Mouse (Mus musculus): ENCODE measurements around the gene B9d2. TPM values are rescaled to one million over a fixed set of nuclear protein-coding genes. Genes with fewer than 3 reads are reported as not detected.

Gene B9d2
- polyA plus RNA-seq, 1 experiment from 2014 or later: 27.2 TPM

GRCm38 (mm10) chr7:25702350-25702749 lies 21.8 kb downstream of the B9d2 start:
- Histone ChIP-seq H3K4me3 (ENCODE audit: low read depth, low read length) (no peak overlapping the region), H3K36me3 (ENCODE audit: control insufficient read depth, insufficient read depth, low read length) (no peaks in the 10 kb centered on the region), H3K27me3 (replicated peaks; ENCODE audit: control insufficient read depth, insufficient read depth, low read length) (no peaks in the 10 kb centered on the region), H3K4me1 (replicated peaks; ENCODE audit: control insufficient read depth, insufficient read depth, low read length) (peaks cover 22% of the 10 kb centered on the region), H3K9me3 (ENCODE audit: control insufficient read depth, low read length) (peaks cover 5% of the 10 kb centered on the region), H3K9ac (ENCODE audit: low read length) (no peak overlapping the region), H3K4me2 (ENCODE audit: low read length) (no peak overlapping the region), H3K27ac (ENCODE audit: low read depth) (no peak overlapping the region)
- ATAC-seq (replicated peaks; ENCODE audit: low FRiP score, low TSS enrichment, low read depth) (no peak), DNase-seq (ENCODE audit: low spot score) (no peak)
- 95% methylated on average over 2 of the region's 2 CpGs for WGBS

GRCm38 (mm10) chr7:25703793-25704494 lies 23.4 kb downstream of the B9d2 start:
- Histone ChIP-seq H3K4me2 (ENCODE audit: low read length) (peak overlapping the region; percentile 36; the same call in 1 of the 2 replicates), H3K9ac (ENCODE audit: low read length) (no peak overlapping the region), H3K4me3 (ENCODE audit: low read depth, low read length) (no peak overlapping the region), H3K9me3 (ENCODE audit: control insufficient read depth, low read length) (peaks cover 5% of the 10 kb centered on the region), H3K36me3 (ENCODE audit: control insufficient read depth, insufficient read depth, low read length) (no peaks in the 10 kb centered on the region), H3K27ac (ENCODE audit: low read depth) (no peak overlapping the region), H3K4me1 (replicated peaks; ENCODE audit: control insufficient read depth, insufficient read depth, low read length) (peaks cover 28% of the 10 kb centered on the region), H3K27me3 (replicated peaks; ENCODE audit: control insufficient read depth, insufficient read depth, low read length) (no peaks in the 10 kb centered on the region)
- DNase-seq (ENCODE audit: low spot score): no peak
- 34% methylated on average over 10 of the region's 10 CpGs for WGBS
- no peak for ATAC-seq (replicated peaks; ENCODE audit: low FRiP score, low TSS enrichment, low read depth)

GRCm38 (mm10) chr7:25704716-25705364 lies 24.3 kb downstream of the B9d2 start:
- DNase-seq (ENCODE audit: low spot score): peak; percentile 64

GRCm38 (mm10) chr7:25705801-25706251 lies 25.2 kb downstream of the B9d2 start:
- Histone ChIP-seq H3K27me3 (replicated peaks; ENCODE audit: control insufficient read depth, insufficient read depth, low read length) (no peaks in the 10 kb centered on the region), H3K4me2 (ENCODE audit: low read length) (no peak overlapping the region), H3K27ac (ENCODE audit: low read depth) (no peak overlapping the region), H3K9me3 (ENCODE audit: control insufficient read depth, low read length) (peaks cover 5% of the 10 kb centered on the region), H3K4me1 (replicated peaks; ENCODE audit: control insufficient read depth, insufficient read depth, low read length) (peaks cover 38% of the 10 kb centered on the region), H3K4me3 (ENCODE audit: low read depth, low read length) (no peak overlapping the region), H3K36me3 (ENCODE audit: control insufficient read depth, insufficient read depth, low read length) (no peaks in the 10 kb centered on the region), H3K9ac (ENCODE audit: low read length) (no peak overlapping the region)
- 49% methylated on average over 6 of the region's 6 CpGs for WGBS
- ATAC-seq (replicated peaks; ENCODE audit: low FRiP score, low TSS enrichment, low read depth) (no peak), DNase-seq (ENCODE audit: low spot score) (no peak)

More at GRCm38 (mm10) chr7:25704716-25705364, 24.3 kb downstream of the B9d2 start:
- no peak overlapping the region for H3K4me3 ChIP-seq (ENCODE audit: low read depth, low read length)
- peak overlapping the region; percentile 36 for H3K4me2 ChIP-seq (ENCODE audit: low read length)
- ATAC-seq (replicated peaks; ENCODE audit: low FRiP score, low TSS enrichment, low read depth): peak; percentile 30; the same call in 1 of the 2 replicates
- H3K27me3 ChIP-seq (replicated peaks; ENCODE audit: control insufficient read depth, insufficient read depth, low read length): no peaks in the 10 kb centered on the region
- no peak overlapping the region for H3K27ac ChIP-seq (ENCODE audit: low read depth)
- H3K9me3 ChIP-seq (ENCODE audit: control insufficient read depth, low read length): peaks cover 5% of the 10 kb centered on the region
- no peaks in the 10 kb centered on the region for H3K36me3 ChIP-seq (ENCODE audit: control insufficient read depth, insufficient read depth, low read length)
- peaks cover 28% of the 10 kb centered on the region for H3K4me1 ChIP-seq (replicated peaks; ENCODE audit: control insufficient read depth, insufficient read depth, low read length)
- 12% methylated on average over 36 of the region's 37 CpGs for WGBS
- H3K9ac ChIP-seq (ENCODE audit: low read length): no peak overlapping the region

GRCm38 (mm10) chr7:25706578-25707170 lies 26.1 kb downstream of the B9d2 start:
- Histone ChIP-seq H3K4me1 (replicated peaks; ENCODE audit: control insufficient read depth, insufficient read depth, low read length) (peaks cover 45% of the 10 kb centered on the region), H3K27ac (ENCODE audit: low read depth) (peak overlapping the region; percentile 55; the same call in 1 of the 2 replicates), H3K36me3 (ENCODE audit: control insufficient read depth, insufficient read depth, low read length) (no peaks in the 10 kb centered on the region), H3K9me3 (ENCODE audit: control insufficient read depth, low read length) (peaks cover 5% of the 10 kb centered on the region), H3K4me2 (ENCODE audit: low read length) (no peak overlapping the region), H3K4me3 (ENCODE audit: low read depth, low read length) (no peak overlapping the region), H3K9ac (ENCODE audit: low read length) (no peak overlapping the region), H3K27me3 (replicated peaks; ENCODE audit: control insufficient read depth, insufficient read depth, low read length) (no peaks in the 10 kb centered on the region)
- no peak for ATAC-seq (replicated peaks; ENCODE audit: low FRiP score, low TSS enrichment, low read depth)
- WGBS: 34% methylated on average over 7 of the region's 7 CpGs
- DNase-seq (ENCODE audit: low spot score): no peak

GRCm38 (mm10) chr7:25707581-25708292 lies 27.2 kb downstream of the B9d2 start:
- no peaks in the 10 kb centered on the region for H3K9me3 ChIP-seq (ENCODE audit: control insufficient read depth, low read length)
- WGBS: 26% methylated on average over 15 of the region's 15 CpGs
- ATAC-seq (replicated peaks; ENCODE audit: low FRiP score, low TSS enrichment, low read depth): no peak

GRCm38 (mm10) chr7:25709961-25710360 lies 29.4 kb downstream of the B9d2 start:
- no peak for DNase-seq (ENCODE audit: low spot score)
- no peaks in the 10 kb centered on the region for H3K27me3 ChIP-seq (replicated peaks; ENCODE audit: control insufficient read depth, insufficient read depth, low read length)
- ATAC-seq (replicated peaks; ENCODE audit: low FRiP score, low TSS enrichment, low read depth): no peak
- peaks cover 52% of the 10 kb centered on the region for H3K4me1 ChIP-seq (replicated peaks; ENCODE audit: control insufficient read depth, insufficient read depth, low read length)
- H3K9ac ChIP-seq (ENCODE audit: low read length): 0 out of 2 replicates have a peak overlapping the region, but pooled peaks have one; percentile 27
- H3K9me3 ChIP-seq (ENCODE audit: control insufficient read depth, low read length): no peaks in the 10 kb centered on the region
- H3K4me3 ChIP-seq (ENCODE audit: low read depth, low read length): no peak overlapping the region
- no peak overlapping the region for H3K27ac ChIP-seq (ENCODE audit: low read depth)
- H3K36me3 ChIP-seq (ENCODE audit: control insufficient read depth, insufficient read depth, low read length): peaks cover 30% of the 10 kb centered on the region
- H3K4me2 ChIP-seq (ENCODE audit: low read length): no peak overlapping the region
- WGBS: 16% methylated on average over 12 of the region's 12 CpGs

More at GRCm38 (mm10) chr7:25707581-25708292, 27.2 kb downstream of the B9d2 start:
- Histone ChIP-seq H3K36me3 (ENCODE audit: control insufficient read depth, insufficient read depth, low read length) (peaks cover 8% of the 10 kb centered on the region), H3K4me1 (replicated peaks; ENCODE audit: control insufficient read depth, insufficient read depth, low read length) (peaks cover 52% of the 10 kb centered on the region), H3K27me3 (replicated peaks; ENCODE audit: control insufficient read depth, insufficient read depth, low read length) (no peaks in the 10 kb centered on the region), H3K9ac (ENCODE audit: low read length) (no peak overlapping the region), H3K4me3 (ENCODE audit: low read depth, low read length) (no peak overlapping the region), H3K4me2 (ENCODE audit: low read length) (no peak overlapping the region), H3K27ac (ENCODE audit: low read depth) (peak overlapping the region; percentile 55; the same call in 1 of the 2 replicates)
- DNase-seq (ENCODE audit: low spot score): no peak

- Histone ChIP-seq H3K4me1 (replicated peaks; ENCODE audit: control insufficient read depth, insufficient read depth, low read length) (peaks cover 45% of the 10 kb centered on the region), H3K36me3 (ENCODE audit: control insufficient read depth, insufficient read depth, low read length) (peaks cover 36% of the 10 kb centered on the region), H3K4me3 (ENCODE audit: low read depth, low read length) (no peak overlapping the region), H3K27ac (ENCODE audit: low read depth) (no peak overlapping the region), H3K9ac (ENCODE audit: low read length) (peak overlapping the region; percentile 27; the same call in 1 of the 2 replicates), H3K9me3 (ENCODE audit: control insufficient read depth, low read length) (no peaks in the 10 kb centered on the region), H3K27me3 (replicated peaks; ENCODE audit: control insufficient read depth, insufficient read depth, low read length) (no peaks in the 10 kb centered on the region), H3K4me2 (ENCODE audit: low read length) (peak overlapping the region; percentile 18; the same call in 1 of the 2 replicates)
- no peak for DNase-seq (ENCODE audit: low spot score)
- 9% methylated on average over 7 of the region's 7 CpGs for WGBS
- peak; percentile 40 for ATAC-seq (replicated peaks; ENCODE audit: low FRiP score, low TSS enrichment, low read depth)
Measured at GRCm38 (mm10) chr7:25710519-25711130, 30.0 kb downstream of the B9d2 start.
